Mouse (Mus musculus): ENCODE results near the gene Engase. TPM values are rescaled to one million over a fixed set of nuclear protein-coding genes. Genes with fewer than 3 reads are reported as not detected.

Engase gene
- 10 to 100 TPM; 11.0 to 12.4 TPM for total RNA-seq (2021)
- long read RNA-seq, experiment 1, full-length matches to known transcripts: 6 of 21 reads
- long read RNA-seq, experiment 1, partial matches to known transcripts: 1 of 21 reads
- long read RNA-seq, experiment 1, other reads (novel, unspliced or antisense): 14 of 21 reads
- long read RNA-seq, experiment 2, full-length matches to known transcripts: 3 of 7 reads
- long read RNA-seq, experiment 2, partial matches to known transcripts: 0 of 7 reads
- long read RNA-seq, experiment 2, other reads (novel, unspliced or antisense): 4 of 7 reads

DNA sequence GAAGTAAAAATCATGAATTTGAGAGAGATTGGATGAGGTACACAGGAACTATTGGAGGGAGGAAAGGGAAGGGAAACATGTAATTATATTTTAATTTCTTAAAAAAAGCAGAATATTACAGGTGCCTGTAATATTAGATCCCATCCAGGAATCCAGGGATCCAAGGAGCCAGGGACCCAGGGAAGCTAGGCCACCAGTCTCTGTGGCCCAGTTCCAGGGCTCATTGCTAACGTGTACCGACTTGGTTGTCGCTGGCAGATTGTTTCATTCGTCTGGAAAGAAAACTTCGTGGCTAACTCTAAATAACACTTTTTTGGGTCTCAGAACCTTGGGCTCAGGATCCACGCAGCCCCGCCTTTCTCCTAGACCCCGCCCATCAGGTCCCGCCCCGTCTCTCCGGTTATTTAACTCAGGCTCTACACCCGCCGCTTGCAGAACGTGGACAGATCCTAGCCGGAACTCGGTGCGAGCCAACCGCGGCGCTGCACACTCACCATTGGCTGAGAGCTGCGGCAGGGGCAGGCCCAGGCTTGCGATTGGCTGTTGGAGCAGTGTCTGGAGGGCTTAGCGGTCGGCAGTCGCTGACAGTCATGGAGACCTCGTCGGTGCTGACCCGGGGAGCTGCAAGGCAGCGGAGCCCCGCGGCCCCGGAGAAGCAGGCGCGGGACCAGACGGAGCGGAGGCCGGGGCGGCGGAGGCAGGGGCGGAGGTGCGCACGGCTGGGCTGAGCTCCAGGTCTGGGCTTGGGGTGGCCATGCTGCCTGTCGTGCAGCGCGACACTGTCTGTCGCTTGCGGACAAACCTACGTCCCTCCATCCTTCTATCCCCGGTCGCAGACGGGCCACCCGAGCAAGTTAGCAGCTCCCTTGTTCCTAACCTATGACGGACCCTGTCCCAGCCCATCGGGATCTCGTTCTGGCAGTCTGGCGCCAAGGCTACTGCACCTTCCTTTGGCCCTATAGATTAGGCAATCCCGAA is at the start of gene Engase:
Gene Engase, plus strand, starts transcription at position 434 of the 978 bp plus-strand sequence.
- peak; percentile 95 to 96 for DNase-seq (ENCODE audit: extremely low spot score in 1 of 2, low spot score in 2 of 2)
- peak within 1 kb of the TSS; percentile 88 for H3K27ac ChIP-seq
- TF ChIP-seq CTCF (IDR thresholded peaks at IDR 0.05): no peak
- intact Hi-C loops (cut with DNase I): no loop called here
- peak within 1 kb of the TSS; percentile 80 for H3K4me3 ChIP-seq

DNA sequence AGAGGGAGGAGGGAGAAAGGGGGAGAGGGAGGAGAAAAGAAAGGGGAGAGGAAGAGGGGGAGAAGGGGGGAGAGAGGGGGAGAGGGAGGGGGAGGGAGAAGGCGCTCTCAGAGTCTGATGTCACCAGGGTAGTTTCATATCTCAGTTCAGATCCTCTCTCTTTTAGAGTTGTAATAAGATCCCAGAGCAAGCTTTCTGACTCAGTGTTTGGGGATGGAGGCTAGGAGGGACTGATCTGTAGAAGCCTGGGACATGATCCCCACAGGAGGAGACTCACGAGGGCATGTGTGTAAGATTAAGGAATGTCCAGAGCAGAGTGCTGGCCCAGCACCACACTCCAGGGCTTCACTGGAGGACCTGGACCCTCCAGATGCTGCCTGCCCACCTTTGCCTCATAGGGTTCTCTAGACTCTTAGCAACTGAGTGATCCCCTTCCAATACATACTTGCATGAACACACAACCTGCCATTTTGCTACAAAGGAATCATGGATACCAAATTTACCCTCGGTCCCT is 49.3 kb upstream of the Engase start:
- intact Hi-C loops (cut with DNase I): no loop called here
- DNase-seq (ENCODE audit: extremely low spot score in 1 of 2, low spot score in 2 of 2): no peak
- Histone ChIP-seq H3K4me3 (no peak overlapping the region), H3K27ac (no peak overlapping the region)
- no peak for TF ChIP-seq CTCF (IDR thresholded peaks at IDR 0.05)

DNA sequence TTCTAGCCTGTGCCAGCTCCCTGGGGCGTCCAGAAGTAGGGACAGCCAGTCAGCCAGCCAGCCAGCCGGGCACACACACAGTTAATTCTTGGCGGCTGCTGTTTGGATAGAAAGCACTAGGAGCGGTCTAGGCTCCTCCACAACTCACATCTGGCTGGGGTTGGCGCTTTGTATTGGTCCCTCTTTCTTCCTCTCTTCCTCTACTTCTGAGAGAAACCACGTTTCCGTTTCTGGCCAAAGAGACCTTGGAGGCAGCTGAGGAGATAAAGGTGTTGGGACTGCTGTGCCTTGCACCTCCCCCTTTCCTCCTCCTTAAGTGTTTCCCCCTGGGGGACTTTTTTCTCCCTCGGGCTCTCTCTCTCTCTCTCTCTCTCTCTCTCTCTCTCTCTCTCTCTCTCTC is 48.6 kb upstream of the Engase start, which contains the start of gene C1qtnf1:
Gene C1qtnf1, plus strand, starts transcription at position 218 of the 400 bp plus-strand sequence.
- intact Hi-C loops (cut with DNase I): no loop called here
- Histone ChIP-seq H3K4me3 (peak within 1 kb of the TSS; percentile 21; the same call in 1 of the 2 replicates), H3K27ac (no peak within 1 kb of the TSS)
- no peak for TF ChIP-seq CTCF (IDR thresholded peaks at IDR 0.05)
- DNase-seq (ENCODE audit: extremely low spot score in 1 of 2, low spot score in 2 of 2): no peak

DNA sequence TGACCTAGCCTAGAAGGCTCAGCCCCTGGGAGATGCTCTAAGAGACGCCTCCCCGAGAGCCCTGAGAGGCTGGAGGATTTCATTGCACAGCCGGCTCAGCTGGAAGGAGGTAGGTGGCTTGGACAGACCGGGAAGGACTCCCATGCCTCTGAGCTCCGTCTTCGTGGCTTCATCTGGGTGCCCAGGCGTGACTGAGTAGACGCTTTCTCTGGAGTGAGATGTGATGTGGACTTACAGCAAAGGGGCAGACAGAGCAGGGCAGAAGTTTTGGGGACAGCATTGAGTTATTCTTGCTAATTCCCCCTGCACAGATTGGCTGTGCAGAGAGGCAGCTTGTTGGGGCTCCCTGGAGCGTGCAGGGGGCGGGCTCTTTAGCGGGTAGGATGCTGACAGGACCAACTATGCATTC is 48.2 kb upstream of the Engase start:
- peak overlapping the region; percentile 21; the same call in 1 of the 2 replicates for H3K4me3 ChIP-seq
- intact Hi-C loops (cut with DNase I): no loop called here
- TF ChIP-seq CTCF (IDR thresholded peaks at IDR 0.05): no peak
- no peak for DNase-seq (ENCODE audit: extremely low spot score in 1 of 2, low spot score in 2 of 2)
- H3K27ac ChIP-seq: no peak overlapping the region

DNA sequence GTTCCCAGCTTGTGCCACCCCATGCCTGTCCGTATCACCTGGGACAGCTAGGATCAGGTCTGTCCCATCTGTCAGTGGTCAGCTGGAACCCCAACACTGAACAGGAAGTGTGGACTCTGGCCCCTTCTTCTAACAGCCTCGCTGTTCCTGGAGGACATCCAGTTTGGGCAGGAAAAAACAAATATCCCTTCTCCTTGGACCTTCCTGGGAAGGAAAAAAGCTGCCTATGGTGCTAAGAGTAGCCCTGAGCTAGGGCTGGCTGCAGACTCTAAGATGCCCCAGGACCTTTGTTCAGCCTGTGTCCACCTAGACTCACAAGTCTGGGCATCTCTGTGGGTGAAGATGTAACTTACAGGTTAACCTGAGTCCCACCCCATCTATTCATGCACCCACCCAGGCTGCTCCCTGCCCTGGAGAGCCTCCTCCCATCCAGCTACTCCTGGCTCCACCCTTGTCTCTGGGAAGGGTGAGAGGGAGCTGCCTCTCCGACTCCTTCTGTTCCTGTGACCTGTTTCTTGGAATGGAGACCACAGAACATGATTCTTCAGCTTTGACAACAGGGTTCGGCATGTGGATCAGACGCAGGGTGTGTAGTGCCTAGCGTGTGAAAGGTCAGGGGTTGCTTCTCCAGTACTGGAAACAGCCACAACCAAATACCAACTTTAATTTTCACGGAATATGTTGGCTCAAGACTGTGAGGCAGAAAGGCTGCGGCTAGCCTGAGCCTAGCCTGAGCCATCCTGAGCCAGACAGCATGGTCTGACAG is 47.5 kb upstream of the Engase start:
- no peak for TF ChIP-seq CTCF (IDR thresholded peaks at IDR 0.05)
- H3K4me3 ChIP-seq: no peak overlapping the region; the same call in 1 of the 2 replicates
- H3K27ac ChIP-seq: no peak overlapping the region
- intact Hi-C loops (cut with DNase I): no loop called here
- DNase-seq (ENCODE audit: extremely low spot score in 1 of 2, low spot score in 2 of 2): no peak

DNA sequence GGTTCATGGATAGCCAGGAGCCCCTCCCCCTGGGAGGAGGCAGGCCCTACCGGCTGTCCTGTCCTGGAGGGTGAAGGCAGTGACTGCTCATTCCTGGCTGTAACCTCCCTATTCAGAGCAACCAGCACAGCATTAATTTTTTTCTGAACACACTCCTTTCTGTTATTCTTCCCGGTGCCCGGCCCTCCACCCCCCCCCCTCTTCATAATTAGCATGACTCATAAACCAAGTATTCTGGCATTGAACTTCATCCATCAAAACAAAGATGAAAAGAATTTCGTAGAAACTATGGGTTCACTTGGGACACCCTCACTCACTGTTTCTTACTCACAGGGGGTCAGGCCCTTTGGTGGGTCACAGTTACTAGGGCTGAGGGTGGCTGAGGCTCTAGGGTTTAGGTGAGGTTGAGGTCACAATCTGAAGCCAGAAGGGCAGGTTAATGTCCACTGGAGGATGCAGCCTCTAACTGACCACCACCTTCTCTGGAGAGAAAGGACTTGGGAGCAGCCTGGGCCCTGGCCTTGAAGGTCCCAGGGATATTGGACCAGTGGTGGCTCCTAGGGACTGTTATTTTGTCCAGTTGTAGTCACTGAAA is 46.2 kb upstream of the Engase start:
- DNase-seq (ENCODE audit: extremely low spot score in 1 of 2, low spot score in 2 of 2): no peak
- H3K4me3 ChIP-seq: no peak overlapping the region
- no peak for TF ChIP-seq CTCF (IDR thresholded peaks at IDR 0.05)
- intact Hi-C loops (cut with DNase I): no loop called here
- H3K27ac ChIP-seq: no peak overlapping the region

DNA sequence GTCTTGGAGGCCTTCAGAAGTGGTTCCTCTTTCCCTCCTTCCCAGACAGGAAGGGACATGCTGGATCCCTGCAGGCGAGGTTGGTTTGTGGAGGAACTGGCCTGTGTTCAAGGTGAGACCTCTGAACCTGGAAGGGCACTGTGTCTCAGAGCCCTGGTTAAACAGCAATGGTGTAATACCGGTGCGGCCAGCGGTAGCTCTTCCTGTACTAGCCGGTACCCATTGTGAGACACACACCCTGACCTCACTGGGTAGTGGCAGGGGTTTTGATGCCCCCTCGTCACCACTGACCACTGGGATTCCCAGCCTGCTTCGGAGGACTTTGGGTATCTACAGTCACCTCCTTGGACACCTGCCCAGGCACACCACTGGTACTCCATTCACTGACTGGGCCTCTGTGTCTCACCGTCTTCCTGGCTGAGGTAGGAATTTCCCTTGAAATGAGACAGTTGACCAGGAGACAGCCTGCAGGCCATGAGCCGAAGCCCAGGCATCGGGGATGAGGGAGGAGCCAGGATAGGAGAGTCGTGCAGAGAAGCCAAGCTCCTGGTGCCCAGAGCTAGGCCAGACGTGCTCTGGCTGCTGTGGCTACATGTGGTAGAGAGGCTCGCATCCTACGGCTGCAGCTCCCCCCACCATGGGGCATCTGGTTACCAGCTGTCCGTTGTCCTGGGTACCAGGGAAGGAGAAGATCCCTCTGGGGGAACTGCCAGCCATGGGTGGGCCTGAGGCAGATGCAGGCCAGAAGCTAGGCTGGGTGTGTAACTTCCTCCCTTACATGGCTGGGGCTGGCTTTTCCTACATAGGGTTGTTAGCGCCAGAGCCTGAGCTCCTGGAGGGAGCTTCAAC is 45.3 kb upstream of the Engase start:
- intact Hi-C loops (cut with DNase I): no loop called here

DNA sequence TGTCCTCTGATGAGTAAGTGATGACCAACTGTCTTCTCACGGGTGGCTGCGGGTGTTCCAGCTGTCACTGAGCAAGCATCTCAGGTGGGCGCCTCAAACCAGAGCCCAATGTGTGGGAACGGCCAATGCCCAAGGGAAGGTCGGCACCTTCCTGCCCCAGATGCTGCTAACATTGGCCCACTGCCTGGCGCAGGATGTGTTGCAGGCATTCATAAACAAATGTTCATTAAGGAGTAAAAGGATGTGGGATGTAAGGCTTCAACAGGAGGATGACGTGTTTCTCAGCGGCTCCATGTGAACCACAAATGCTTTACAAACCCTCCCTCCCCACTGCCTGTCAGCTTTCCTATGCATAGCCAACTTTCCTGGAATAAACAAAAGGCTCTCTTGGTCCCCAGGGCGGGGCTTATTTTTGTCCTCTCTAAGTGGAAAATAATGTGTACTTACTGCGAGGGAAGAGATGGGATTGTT is 43.2 kb upstream of the Engase start:
- intact Hi-C loops (cut with DNase I): no loop called here
- no peak overlapping the region for H3K4me3 ChIP-seq

More for the DNA sequence above, 45.3 kb upstream of the Engase start:
- DNase-seq (ENCODE audit: extremely low spot score in 1 of 2, low spot score in 2 of 2): no peak
- no peak for TF ChIP-seq CTCF (IDR thresholded peaks at IDR 0.05)
- Histone ChIP-seq H3K27ac (no peak overlapping the region), H3K4me3 (no peak overlapping the region)

DNA sequence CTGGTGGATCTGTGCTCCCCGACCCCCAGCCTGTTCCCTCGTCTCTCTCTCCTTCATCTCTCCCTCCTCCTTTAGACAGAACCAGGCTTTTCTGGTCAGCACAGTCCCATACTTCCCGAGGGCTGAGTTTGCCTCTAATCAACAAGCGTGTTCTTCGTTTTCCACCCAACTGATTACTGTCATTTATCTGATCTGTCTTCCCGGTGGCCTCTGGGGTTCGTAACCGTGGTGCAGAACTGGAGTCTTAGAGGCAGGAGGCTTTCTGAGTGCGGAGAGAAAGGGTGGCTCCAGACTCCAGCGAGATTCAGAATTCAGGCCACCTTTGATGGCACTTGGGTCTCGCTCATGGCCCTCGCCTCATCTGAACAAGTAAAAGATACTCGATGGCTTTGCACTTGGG is 42.5 kb upstream of the Engase start:
- Histone ChIP-seq H3K27ac (no peak overlapping the region), H3K4me3 (no peak overlapping the region)
- no peak for DNase-seq (ENCODE audit: extremely low spot score in 1 of 2, low spot score in 2 of 2)
- no peak for TF ChIP-seq CTCF (IDR thresholded peaks at IDR 0.05)
- intact Hi-C loops (cut with DNase I): no loop called here

More for the DNA sequence above, 43.2 kb upstream of the Engase start:
- DNase-seq (ENCODE audit: extremely low spot score in 1 of 2, low spot score in 2 of 2): no peak
- no peak overlapping the region for H3K27ac ChIP-seq
- TF ChIP-seq CTCF (IDR thresholded peaks at IDR 0.05): no peak

DNA sequence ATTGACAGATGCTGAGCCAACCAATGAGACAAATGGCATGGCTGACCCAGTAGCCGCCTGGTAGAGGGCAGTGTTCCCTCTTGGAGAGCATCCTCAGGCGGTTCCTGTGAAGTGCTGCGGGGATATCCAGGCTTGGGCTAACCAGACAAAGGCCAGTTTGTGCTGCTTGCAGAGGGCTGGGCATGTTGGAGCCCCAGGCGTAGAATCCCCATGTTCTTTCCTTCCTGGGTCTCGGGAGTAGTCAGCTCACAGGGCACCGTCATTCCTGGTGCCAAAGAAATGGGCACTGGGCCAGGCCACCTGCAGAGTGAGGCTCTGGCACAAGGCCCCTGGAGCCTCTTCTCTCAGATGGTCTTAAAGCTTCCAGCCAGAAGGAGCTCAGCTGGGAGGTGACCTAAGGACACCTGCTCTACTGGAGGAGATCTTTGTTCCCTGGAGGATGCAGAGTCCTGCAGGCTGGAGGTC is 40.1 kb upstream of the Engase start:
- DNase-seq (ENCODE audit: extremely low spot score in 1 of 2, low spot score in 2 of 2): no peak
- no peak overlapping the region for H3K27ac ChIP-seq
- no peak overlapping the region for H3K4me3 ChIP-seq
- TF ChIP-seq CTCF (IDR thresholded peaks at IDR 0.05): peak; percentile 39
- intact Hi-C loops (cut with DNase I): no loop called here
